Mouse (Mus musculus) forebrain, embryonic 16.5 days (tissue): ENCODE measurements at regions not wholly inside any gene's neighbourhood (a gene's known extent, or its start where the extent isn't known, plus 50 kb on each side); places are given as distances from the start of the nearest gene placed in this dataset.

Experiments used
- ATAC-seq: fragments of 200-750 bp; cut with Nextera tagmentation; 2 replicates; pipeline ENCODE4 v1.8.0; 2017; ENCODE audit warnings: mild to moderate bottlenecking, moderate library complexity
- H3K27ac ChIP-seq: fragments of 300-500 bp; sonication (generic); 2 replicates; pipeline ENCODE4 v1.5.1; 2014; ENCODE audit warnings: low read length, control low read depth
- H3K27me3 ChIP-seq: fragments of 300-500 bp; sonication (generic); replicated peaks from 2 replicates; pipeline ENCODE4 v1.6.1; 2014; ENCODE audit warnings: low read length; ENCODE audit not compliant: control insufficient read depth, insufficient read depth
- H3K36me3 ChIP-seq: fragments of 300-500 bp; sonication (generic); 2 replicates; pipeline ENCODE4 v1.6.1; 2014; ENCODE audit not compliant: control insufficient read depth, insufficient read depth
- H3K4me1 ChIP-seq: fragments of 300-500 bp; sonication (generic); replicated peaks from 2 replicates; pipeline ENCODE4 v1.6.1; 2014; ENCODE audit warnings: low read length; ENCODE audit not compliant: control insufficient read depth, insufficient read depth
- H3K4me2 ChIP-seq: fragments of 300-500 bp; sonication (generic); 2 replicates; pipeline ENCODE4 v1.6.1; 2014; ENCODE audit warnings: mild to moderate bottlenecking, low read length, control low read depth
- H3K4me3 ChIP-seq: fragments of 300-500 bp; sonication (generic); replicated peaks from 2 replicates; pipeline ENCODE4 v1.5.1; 2014; ENCODE audit warnings: mild to moderate bottlenecking, low read length, control low read depth
- H3K9ac ChIP-seq: fragments of 300-500 bp; sonication (generic); replicated peaks from 2 replicates; pipeline ENCODE4 v1.6.1; 2014; ENCODE audit warnings: low read depth, low read length, control low read depth
- H3K9me3 ChIP-seq: fragments of 300-500 bp; sonication (generic); 2 replicates; pipeline ENCODE4 v1.6.1; 2016; ENCODE audit warnings: low read length; ENCODE audit not compliant: control insufficient read depth
- WGBS: fragments of 180-500 bp; shearing (Covaris S2); extraction: QIAGEN DNeasy Blood & Tissue Kit; methylation state at CpG from one replicate; pipeline ENCODE4 v1.1.7; 2014; 5-methylcytosine and 5-hydroxymethylcytosine counted together

DNA sequence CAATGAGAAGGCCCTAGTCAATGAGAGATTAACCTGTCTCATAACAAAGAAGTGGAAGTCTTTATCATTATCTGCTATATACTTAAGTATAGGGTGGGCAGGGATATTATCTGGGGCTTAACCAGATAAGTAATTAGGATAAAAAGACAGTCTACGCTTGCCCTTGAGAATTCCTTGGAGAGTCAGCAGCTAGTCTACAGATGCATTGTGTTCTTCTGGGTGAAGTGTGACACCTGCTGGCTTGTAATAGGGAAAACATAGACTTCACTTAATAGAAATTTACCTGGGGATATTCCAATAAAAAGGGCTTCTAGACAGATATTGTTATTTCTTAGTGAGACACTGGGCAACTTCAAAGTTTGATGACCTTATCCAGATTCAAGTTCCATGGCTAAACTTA lies 361.0 kb downstream of the Tmem135 start:
- Histone ChIP-seq H3K27ac (no peak overlapping the region), H3K27me3 (no peaks in the 10 kb centered on the region), H3K9me3 (no peaks in the 10 kb centered on the region), H3K4me3 (no peak overlapping the region), H3K4me1 (no peaks in the 10 kb centered on the region; the same call in 1 of the 2 replicates), H3K4me2 (no peak overlapping the region), H3K9ac (no peak overlapping the region), H3K36me3 (no peaks in the 10 kb centered on the region)
- 60% methylated on average over 1 of the region's 1 CpGs for WGBS
- 0 out of 2 replicates have a peak, but pooled peaks have one; percentile 31 for ATAC-seq

GRCm38 (mm10) chr7:89041287-89041686 lies 362.7 kb downstream of the Tmem135 start:
- Histone ChIP-seq H3K4me3 (no peak overlapping the region), H3K4me2 (no peak overlapping the region), H3K4me1 (no peaks in the 10 kb centered on the region; the same call in 1 of the 2 replicates), H3K36me3 (no peaks in the 10 kb centered on the region), H3K9ac (no peak overlapping the region), H3K9me3 (no peaks in the 10 kb centered on the region), H3K27ac (no peak overlapping the region), H3K27me3 (no peaks in the 10 kb centered on the region)
- 91% methylated on average over 5 of the region's 5 CpGs for whole genome bisulfite sequencing
- no peak for ATAC-seq

- Histone ChIP-seq H3K27me3 (no peaks in the 10 kb centered on the region), H3K4me3 (no peak overlapping the region), H3K4me1 (no peaks in the 10 kb centered on the region; the same call in 1 of the 2 replicates), H3K36me3 (no peaks in the 10 kb centered on the region), H3K4me2 (no peak overlapping the region), H3K9me3 (no peaks in the 10 kb centered on the region), H3K9ac (no peak overlapping the region), H3K27ac (no peak overlapping the region)
- WGBS: 12% methylated on average over 6 of the region's 6 CpGs
- ATAC-seq: peak; percentile 10; the same call in 1 of the 2 replicates
These were observed 363.9 kb downstream of the Tmem135 start for GRCm38 (mm10) chr7:89040139-89040538.

DNA sequence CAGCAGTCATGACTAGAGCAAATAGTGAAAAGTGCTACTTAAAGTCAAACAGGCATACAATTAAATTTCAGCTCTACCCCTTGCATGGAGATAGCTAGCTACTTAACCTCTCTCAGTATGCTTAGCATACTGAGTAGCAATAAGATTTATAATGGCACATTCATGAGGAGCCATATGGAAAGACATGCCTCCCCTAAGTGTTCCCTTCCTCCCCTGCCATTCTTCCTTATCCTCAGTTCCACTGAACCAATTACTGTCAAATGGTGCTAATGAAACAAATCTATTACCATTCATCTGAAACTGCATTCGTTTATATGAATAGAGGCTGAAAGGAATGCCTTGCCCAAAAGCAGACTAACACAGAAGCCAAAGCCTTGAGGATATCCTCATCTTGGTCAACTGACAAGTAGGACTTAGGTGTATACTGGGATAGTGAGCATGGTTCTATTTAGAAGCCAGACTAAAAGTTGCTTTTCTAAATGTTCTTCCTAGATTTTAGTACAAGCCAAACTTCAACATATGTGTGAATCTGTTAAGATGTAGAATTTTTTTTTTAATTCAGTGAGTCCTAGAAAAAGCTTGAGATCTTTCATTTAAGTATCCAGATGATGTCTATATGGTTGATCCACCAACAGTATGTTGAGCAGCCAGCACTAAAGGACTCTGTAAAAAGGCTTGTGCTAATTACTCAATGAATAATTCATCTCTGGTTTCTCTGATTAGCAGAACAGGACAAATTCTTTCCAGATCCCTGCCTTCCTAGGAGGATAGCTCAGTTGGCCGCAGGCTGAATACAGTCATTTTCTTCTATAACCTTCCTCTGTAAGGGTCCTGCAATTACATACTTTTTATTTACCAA lies 368.7 kb downstream of the Tmem135 start:
- H3K27me3 ChIP-seq: no peaks in the 10 kb centered on the region
- no peaks in the 10 kb centered on the region for H3K36me3 ChIP-seq
- no peak overlapping the region for H3K4me2 ChIP-seq
- H3K27ac ChIP-seq: peak overlapping the region; percentile 42; the same call in 1 of the 2 replicates
- no peak overlapping the region for H3K9ac ChIP-seq
- ATAC-seq: peak; percentile 96
- WGBS: 11% methylated on average over 2 of the region's 2 CpGs
- no peaks in the 10 kb centered on the region for H3K9me3 ChIP-seq
- no peak overlapping the region for H3K4me3 ChIP-seq
- H3K4me1 ChIP-seq: no peaks in the 10 kb centered on the region; the same call in 1 of the 2 replicates

DNA sequence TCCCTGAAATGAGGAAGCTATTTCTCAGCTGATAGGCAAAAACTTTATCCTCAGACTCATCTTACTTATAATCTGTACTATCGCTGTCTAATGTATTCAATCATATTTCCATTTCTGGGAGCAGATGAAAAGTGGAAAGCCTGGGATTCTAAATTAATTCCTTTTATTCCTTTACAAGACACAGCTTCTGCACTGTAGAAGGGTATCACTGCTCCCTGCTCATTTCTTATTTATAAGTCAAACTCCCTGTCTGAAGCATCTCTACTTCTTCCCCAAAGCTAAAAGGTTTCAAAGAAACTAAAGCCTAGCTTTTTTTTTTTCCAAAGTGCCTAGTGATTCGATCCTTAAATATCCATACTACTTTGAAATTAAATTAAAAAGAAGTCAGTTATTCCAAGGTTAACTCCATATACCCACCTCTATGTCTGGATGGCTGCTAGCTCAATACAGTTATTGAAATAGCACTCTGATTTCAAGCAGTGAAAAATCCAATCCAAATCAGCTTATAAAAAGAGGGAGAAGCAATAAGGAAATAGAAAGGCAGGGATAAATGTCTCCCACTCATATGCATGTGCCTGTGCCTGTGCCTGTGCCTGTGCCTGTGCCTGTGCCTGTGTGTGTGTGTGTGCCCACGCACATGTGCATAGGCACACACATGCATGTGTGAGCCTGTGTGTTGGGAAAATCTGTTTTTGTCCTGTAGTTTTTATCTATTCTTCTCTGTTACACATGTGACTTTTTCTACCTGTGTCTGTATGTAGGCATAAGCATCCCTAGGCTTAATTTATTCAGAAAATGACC lies 380.6 kb downstream of the Tmem135 start:
- 86% methylated on average over 3 of the region's 3 CpGs for WGBS
- Histone ChIP-seq H3K9ac (no peak overlapping the region), H3K9me3 (no peaks in the 10 kb centered on the region), H3K4me1 (no peaks in the 10 kb centered on the region), H3K4me3 (no peak overlapping the region), H3K27ac (no peak overlapping the region), H3K27me3 (no peaks in the 10 kb centered on the region), H3K36me3 (no peaks in the 10 kb centered on the region), H3K4me2 (no peak overlapping the region)
- no peak for ATAC-seq

- Histone ChIP-seq H3K36me3 (no peaks in the 10 kb centered on the region), H3K9me3 (no peaks in the 10 kb centered on the region), H3K9ac (no peak overlapping the region), H3K4me2 (no peak overlapping the region), H3K27me3 (no peaks in the 10 kb centered on the region), H3K27ac (no peak overlapping the region), H3K4me3 (no peak overlapping the region), H3K4me1 (no peaks in the 10 kb centered on the region)
- ATAC-seq: no peak; the same call in 1 of the 2 replicates
- 79% methylated on average over 4 of the region's 4 CpGs for WGBS
These were observed 405.1 kb downstream of the Tmem135 start for GRCm38 (mm10) chr7:88998815-88999392.

- no peak overlapping the region for H3K27ac ChIP-seq
- no peak overlapping the region for H3K4me2 ChIP-seq
- no peaks in the 10 kb centered on the region for H3K27me3 ChIP-seq
- no peak overlapping the region for H3K4me3 ChIP-seq
- WGBS: 87% methylated on average over 3 of the region's 3 CpGs
- H3K9me3 ChIP-seq: no peaks in the 10 kb centered on the region
- no peaks in the 10 kb centered on the region for H3K36me3 ChIP-seq
- H3K4me1 ChIP-seq: no peaks in the 10 kb centered on the region
- ATAC-seq: no peak
- H3K9ac ChIP-seq: no peak overlapping the region
These were observed 406.1 kb downstream of the Tmem135 start for GRCm38 (mm10) chr7:88997815-88998477.

DNA sequence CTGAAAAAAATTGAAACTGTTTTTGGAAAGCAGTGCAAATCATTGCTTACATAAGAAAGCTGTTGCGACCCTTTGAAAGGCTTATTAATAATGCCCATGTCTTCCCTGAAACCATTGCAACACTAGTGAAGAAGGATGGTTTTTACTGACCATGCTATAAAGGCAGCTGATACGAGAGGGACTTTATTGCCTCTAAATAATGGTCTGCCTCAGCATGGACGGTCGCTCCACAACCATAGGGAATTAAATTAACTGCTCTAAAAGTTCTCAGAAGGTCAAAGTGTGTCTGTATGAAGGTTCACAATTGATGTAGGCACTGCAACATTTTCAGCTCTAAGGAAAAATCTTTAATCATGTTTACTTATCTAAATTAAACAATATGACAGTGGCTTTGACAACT lies 429.6 kb downstream of the Tmem135 start:
- H3K36me3 ChIP-seq: no peaks in the 10 kb centered on the region
- no peaks in the 10 kb centered on the region for H3K27me3 ChIP-seq
- H3K4me2 ChIP-seq: no peak overlapping the region
- no peak for ATAC-seq
- no peaks in the 10 kb centered on the region for H3K9me3 ChIP-seq
- no peak overlapping the region for H3K4me3 ChIP-seq
- no peak overlapping the region for H3K27ac ChIP-seq
- no peaks in the 10 kb centered on the region for H3K4me1 ChIP-seq
- no peak overlapping the region for H3K9ac ChIP-seq
- 90% methylated on average over 4 of the region's 4 CpGs for WGBS

DNA sequence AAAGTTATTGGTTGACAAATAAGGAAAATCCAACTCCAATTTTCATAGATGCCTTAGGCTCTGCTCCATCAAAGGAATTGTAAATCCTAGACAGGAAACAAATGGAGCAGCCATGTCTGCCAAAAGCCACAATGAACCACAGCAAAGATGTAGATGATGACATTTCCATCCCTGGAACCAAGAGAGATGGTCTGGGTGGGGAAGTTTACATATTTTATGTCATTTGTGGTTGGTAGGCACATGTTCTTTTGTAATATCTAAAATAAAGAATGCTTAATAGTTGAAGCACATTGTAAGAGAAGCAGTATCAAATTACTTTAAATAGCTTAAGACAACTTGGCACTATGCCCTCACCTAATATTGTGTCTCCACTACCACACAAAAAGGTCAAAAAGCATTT lies 443.2 kb downstream of the Tmem135 start:
- H3K36me3 ChIP-seq: no peaks in the 10 kb centered on the region
- ATAC-seq: no peak

More for the DNA sequence above, 443.2 kb downstream of the Tmem135 start:
- Histone ChIP-seq H3K27ac (no peak overlapping the region), H3K4me2 (no peak overlapping the region), H3K4me1 (no peaks in the 10 kb centered on the region), H3K9ac (no peak overlapping the region), H3K27me3 (no peaks in the 10 kb centered on the region), H3K9me3 (no peaks in the 10 kb centered on the region), H3K4me3 (no peak overlapping the region)
